Mouse (Mus musculus): Measurements from ENCODE around the gene Arhgap10. TPM values are rescaled to one million over a fixed set of nuclear protein-coding genes. Genes with fewer than 3 reads are reported as not detected.

The Arhgap10 gene
- total RNA-seq, 2 experiments from 2014 or later: 6.9 to 7.6 TPM

DNA sequence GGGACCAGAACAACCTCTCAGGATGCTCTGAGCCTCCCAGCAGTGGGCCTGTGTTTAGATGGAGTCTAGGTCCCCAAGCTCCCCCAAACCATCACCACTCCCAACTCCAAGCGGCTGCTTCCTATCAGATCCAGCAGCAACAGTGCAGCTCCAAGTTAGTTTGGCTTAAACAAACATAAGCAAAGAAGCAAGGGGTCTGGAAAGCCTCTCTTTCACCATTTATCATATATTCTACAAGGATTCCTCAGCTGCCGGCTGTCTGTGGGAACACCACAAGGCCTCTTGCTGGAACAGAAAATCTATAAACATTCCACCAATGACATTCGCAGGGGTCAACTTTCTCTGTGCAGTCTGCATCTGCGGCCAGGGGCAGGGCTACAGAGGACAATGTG, 29.5 kb downstream of the Arhgap10 start:
- DNase-seq (ENCODE audit: low spot score in 2 of 2): no peak

- no peak for DNase-seq (ENCODE audit: low spot score in 2 of 2)
Observed at GRCm38 (mm10) chr8:77487590-77488214, 30.1 kb downstream of the Arhgap10 start.

DNA sequence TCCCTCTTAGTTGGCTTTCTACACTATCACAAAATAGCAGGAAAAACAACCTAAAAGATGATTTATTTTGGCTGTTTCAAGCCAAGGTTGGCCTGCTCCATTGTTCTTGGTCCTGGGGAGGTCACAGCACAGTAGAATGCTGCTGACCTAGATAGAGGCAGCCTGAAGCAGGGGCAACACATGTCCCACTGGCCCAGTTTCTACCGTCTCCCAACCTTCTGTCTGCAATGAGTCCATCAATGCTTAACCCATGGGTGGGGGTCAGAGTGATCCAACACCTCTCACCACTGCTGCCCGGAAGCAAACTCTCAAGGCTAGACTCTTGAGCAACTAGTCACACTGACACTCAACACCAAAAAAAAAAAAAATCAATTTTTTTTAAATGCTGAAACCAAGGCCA, 31.0 kb downstream of the Arhgap10 start:
- DNase-seq (ENCODE audit: low spot score in 2 of 2): no peak

- no peak for DNase-seq (ENCODE audit: low spot score in 2 of 2)
Observed at GRCm38 (mm10) chr8:77484817-77485216, 32.9 kb downstream of the Arhgap10 start.

GRCm38 (mm10) chr8:77484266-77484665, 33.5 kb downstream of the Arhgap10 start:
- no peak for DNase-seq (ENCODE audit: low spot score in 2 of 2)

DNA sequence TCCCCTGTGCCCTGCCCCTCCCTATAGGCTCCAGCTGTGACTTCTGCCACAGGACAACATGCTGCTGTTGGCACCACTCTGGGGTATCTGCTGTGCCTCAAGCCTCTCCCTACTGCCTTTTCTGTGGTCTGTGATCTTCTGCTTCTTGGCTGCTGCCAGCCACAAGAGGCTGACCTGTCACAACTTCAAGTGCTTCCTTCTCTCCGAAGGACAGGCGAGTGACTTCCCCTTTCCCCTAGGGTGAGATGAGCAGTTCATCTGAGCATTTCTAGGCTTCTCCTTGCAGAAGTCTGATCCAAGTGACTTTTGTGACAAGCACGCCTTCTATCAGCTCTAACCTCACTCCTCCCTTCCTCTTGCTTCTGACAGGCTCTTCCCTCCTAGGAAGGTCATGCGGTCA, 34.1 kb downstream of the Arhgap10 start:
- no peak for DNase-seq (ENCODE audit: low spot score in 2 of 2)

- DNase-seq (ENCODE audit: low spot score in 2 of 2): no peak
Observed at GRCm38 (mm10) chr8:77481791-77482190, 36.0 kb downstream of the Arhgap10 start.

GRCm38 (mm10) chr8:77479995-77480394, 37.8 kb downstream of the Arhgap10 start:
- DNase-seq (ENCODE audit: low spot score in 2 of 2): no peak

GRCm38 (mm10) chr8:77478913-77479273, 38.9 kb downstream of the Arhgap10 start:
- DNase-seq (ENCODE audit: low spot score in 2 of 2): no peak

DNA sequence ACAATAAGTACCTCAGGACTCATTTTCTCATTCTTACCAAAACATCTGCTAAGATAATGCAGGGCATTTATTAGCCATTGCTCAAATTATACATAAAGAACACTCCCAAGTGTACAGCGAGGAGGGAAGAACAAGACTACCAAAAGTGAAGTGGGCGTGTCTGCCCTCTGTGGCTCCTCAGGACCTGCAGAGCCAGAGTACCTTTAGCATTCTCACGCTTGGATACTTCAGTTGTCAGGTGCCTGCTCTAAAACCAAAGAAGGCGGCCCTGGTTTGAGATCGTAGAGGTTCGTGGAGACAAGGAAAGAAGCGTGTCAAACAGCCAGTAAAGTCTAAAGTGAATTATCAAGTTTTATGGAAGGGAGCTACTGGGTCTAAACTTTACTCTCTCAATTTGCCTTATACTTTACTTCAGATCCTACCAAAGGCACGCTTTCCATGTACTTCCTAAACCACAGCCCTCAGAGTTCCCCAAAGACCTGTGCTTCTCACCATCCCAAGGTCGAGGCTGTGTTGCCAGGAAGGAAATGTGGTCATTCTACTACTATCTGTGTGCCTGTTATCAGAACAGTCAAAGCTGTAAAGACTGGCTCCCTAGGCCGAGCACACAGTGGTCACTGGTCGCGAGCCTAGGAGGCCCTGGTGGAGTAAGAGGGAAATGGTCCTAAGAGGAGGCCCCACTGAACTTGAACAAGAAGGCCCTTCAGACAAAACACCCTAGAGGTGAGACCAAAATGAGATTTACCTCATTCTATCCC, 39.4 kb downstream of the Arhgap10 start:
- DNase-seq (ENCODE audit: low spot score in 2 of 2): no peak

- DNase-seq (ENCODE audit: low spot score in 2 of 2): no peak
Observed at GRCm38 (mm10) chr8:77477684-77478083, 40.1 kb downstream of the Arhgap10 start.

GRCm38 (mm10) chr8:77474614-77475013, 43.1 kb downstream of the Arhgap10 start:
- no peak for DNase-seq (ENCODE audit: low spot score in 2 of 2)

DNA sequence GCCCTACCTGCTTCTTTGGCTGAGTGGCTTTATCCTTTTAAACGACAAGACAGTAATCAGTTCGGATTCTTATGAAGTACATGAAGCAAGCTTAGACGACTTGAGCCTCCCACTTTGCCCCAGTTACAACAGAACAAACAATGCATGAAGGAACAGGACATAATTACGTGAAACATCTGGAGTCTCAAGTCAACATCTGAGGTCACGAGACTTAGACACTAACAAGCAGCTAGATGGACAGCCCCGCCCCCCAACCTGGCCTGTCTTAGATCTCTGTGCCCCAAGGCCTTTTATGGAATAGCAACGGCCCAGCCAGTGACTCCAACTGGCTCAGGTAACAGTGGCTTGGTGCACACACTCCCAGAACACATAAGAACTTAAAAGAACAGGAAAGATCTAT, 44.0 kb downstream of the Arhgap10 start:
- no peak for DNase-seq (ENCODE audit: low spot score in 2 of 2)

GRCm38 (mm10) chr8:77473373-77473772, 44.4 kb downstream of the Arhgap10 start:
- DNase-seq (ENCODE audit: low spot score in 2 of 2): no peak

GRCm38 (mm10) chr8:77461392-77461791, 56.4 kb downstream of the Arhgap10 start:
- DNase-seq (ENCODE audit: low spot score in 2 of 2): no peak

GRCm38 (mm10) chr8:77460363-77460762, 57.4 kb downstream of the Arhgap10 start:
- no peak for DNase-seq (ENCODE audit: low spot score in 2 of 2)

- DNase-seq (ENCODE audit: low spot score in 2 of 2): no peak
Observed at GRCm38 (mm10) chr8:77459696-77460095, 58.1 kb downstream of the Arhgap10 start.

DNA sequence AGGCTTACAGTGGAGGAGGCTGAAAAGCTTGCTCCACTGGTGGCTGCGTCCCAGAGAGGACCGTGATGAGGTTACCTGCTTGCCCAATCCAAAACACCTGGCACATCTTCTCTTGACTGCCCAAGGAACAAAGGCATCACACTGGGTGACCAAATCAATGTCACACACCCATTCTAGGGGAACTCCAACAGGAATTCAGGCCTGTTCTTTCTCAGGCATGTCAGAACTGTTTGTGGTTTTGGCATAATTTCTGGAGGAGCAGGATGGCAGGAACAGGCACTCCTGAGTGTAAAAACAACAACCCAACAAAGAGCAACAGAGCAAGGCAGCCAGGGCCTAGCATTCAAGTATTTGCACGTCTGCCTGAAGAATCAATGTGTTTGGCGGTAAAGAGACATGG, 59.2 kb downstream of the Arhgap10 start:
- no peak for DNase-seq (ENCODE audit: low spot score in 2 of 2)

DNA sequence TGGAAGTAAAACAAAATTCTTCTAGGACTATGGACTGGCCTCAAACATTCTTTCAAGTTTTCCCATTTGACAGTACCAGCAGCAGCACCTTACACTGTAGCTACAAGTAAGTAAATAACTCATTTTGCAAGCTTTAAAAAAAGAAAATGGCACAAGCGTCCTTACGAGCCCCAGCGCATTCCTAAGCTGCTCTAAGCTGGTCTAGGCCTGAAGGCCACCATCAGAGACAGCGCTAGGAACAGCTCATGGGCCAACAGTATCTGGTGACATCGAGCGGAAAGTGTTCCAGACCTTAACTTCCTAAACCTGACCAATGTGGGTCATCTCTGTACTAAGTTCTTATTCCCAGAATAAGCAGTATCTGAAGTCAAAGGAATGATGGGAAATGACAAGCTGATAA, 61.5 kb downstream of the Arhgap10 start:
- no peak for DNase-seq (ENCODE audit: low spot score in 2 of 2)

DNA sequence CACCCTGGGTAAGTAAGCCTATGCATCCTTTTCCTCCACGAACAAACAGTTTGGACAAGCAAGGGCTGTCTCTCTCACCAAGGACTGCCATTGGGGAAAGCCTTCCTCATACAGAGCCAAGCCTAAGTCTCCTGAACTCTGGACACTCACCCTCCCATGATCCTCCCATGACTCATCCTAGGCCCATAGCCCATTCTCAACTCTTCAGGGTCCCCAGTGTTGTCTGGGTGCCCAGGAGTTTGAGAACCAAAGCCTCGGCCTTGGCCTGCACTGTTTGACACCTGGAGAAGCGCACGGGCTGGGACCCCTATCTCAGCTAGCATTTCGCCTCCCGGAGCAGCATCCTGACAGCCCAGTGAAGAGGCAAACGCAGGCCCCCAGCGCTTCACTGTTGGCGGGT, 63.9 kb downstream of the Arhgap10 start:
- no peak for DNase-seq (ENCODE audit: low spot score in 2 of 2)

- DNase-seq (ENCODE audit: low spot score in 2 of 2): no peak
Observed at GRCm38 (mm10) chr8:77451466-77452382, 66.0 kb downstream of the Arhgap10 start.

GRCm38 (mm10) chr8:77451052-77451451, 66.7 kb downstream of the Arhgap10 start:
- DNase-seq (ENCODE audit: low spot score in 2 of 2): no peak

Data from layer of hippocampus, postnatal 14 days (tissue).